Mouse (Mus musculus) left cerebral cortex, postnatal 14 days (tissue): Measurements from ENCODE around the gene Prkch. TPM values are rescaled to one million over a fixed set of nuclear protein-coding genes. Genes with fewer than 3 reads are reported as not detected.

Source experiments
- DNase-seq, 2 experiments: peaks; one replicate each; pipeline ENCODE4 v3.0.0; 2021 to 2022; ENCODE audit warnings: low spot score in 2 of 2, mixed read lengths in 1 of 2
- intact Hi-C: fragments of 180-260 bp; cut with DNase I; formaldehyde crosslinking; loops from one replicate; pipeline ENCODE4 v1.15.1; 2025
- total RNA-seq, 2 experiments: library from RNA; stranded (reverse); gene quantifications; 2 replicates each; pipeline ENCODE4 v1.2.3; 2021

Gene Prkch
- total RNA-seq, 2 experiments from 2014 or later: 4.2 to 4.5 TPM

DNA sequence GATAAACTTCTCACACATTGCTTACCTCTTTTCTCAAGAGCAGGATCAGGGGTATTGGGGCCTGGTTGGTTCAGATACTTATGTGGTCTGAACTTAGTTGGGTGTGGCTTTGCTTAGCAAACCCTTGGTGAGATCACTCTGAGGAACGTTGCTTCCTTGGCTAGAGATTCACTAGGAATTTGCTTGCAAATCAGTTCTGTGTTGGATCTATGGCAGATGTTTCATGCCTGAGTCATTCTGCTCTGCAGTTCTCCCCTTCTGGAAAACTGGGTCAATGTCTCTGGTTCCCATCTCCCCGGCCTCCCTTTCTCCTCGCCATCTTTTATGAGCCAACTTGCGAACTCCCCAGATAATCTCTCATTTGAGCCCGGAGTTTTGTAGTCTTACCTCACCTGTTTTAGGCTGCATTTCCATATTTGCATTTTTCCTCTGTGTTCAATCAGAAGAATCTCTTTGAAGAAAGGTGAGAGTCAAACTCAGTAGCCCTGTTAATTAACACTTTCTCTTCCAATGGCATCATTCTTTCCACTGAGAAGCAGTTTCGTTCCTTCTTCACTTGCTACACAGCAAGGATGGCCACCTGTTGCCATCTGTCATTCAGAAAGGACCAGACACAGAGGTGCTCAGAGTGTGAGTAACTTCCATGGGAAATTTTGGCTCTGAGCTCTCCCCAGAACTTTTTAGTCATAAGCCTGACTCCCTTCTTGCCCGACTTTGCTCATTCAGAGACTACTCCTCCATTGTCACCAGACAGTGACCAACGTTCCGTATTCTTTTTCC lies 141.4 kb downstream of the Prkch start:
- intact Hi-C loops: no loop called here
- DNase-seq: no peak

DNA sequence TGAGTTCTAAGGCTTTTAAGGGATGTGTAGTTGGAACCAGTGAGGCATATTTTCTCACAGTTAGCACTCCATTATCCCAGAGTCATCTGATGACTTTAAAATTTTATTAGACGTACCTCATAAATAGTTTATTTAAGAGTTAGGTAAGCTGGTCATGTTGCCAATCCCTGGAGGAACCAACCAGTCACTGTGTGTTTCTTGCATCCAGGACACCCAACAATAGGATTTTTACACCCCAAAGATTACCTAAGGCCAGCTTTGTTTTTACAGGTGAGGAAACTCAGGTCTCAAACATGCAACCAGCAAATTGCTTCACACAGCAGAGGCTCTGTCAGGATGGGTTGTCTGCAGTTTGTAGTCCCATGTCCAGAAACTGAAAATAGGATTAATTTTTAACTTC lies 142.4 kb downstream of the Prkch start:
- no peak for DNase-seq
- intact Hi-C loops: no loop called here

DNA sequence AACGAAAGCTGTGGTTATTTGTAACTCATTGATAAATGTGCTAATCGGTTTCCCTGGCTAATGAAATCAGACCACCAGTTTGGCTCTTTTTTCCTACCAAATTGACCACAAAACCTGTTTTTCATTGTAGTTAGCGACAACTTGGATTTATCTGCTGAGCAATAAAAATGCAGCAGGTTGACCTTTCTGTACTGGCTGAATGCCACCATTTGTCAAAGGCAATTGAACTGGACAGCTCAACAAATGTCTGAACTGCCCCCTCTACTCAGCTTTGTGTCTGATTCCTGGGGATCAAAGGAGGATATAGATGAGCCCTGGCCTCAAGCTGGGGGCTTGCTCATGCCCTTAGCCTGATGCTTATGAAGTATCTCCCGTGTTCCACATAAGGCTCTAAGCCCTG lies 146.0 kb downstream of the Prkch start:
- intact Hi-C loops: no loop called here
- no peak for DNase-seq

DNA sequence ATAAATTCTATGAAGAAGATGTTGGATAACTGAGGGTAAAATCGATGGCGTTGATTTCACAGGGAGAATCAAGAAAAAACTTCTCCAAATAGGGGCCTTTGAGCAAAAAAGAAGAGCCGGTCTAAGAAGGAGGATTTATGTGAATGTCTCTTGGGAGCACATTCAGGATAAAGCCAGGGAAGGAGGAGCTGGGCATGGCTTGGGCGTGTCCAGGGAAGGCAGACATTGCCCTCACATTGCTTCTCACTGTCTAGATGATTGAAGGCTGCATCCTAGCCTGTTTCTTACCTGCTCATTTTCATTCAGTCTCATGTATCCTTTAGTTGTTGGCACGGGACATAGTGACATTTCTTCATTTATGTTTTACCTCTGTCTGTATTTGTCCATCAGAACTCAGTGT lies 146.5 kb downstream of the Prkch start:
- no peak for DNase-seq
- intact Hi-C loops: no loop called here

DNA sequence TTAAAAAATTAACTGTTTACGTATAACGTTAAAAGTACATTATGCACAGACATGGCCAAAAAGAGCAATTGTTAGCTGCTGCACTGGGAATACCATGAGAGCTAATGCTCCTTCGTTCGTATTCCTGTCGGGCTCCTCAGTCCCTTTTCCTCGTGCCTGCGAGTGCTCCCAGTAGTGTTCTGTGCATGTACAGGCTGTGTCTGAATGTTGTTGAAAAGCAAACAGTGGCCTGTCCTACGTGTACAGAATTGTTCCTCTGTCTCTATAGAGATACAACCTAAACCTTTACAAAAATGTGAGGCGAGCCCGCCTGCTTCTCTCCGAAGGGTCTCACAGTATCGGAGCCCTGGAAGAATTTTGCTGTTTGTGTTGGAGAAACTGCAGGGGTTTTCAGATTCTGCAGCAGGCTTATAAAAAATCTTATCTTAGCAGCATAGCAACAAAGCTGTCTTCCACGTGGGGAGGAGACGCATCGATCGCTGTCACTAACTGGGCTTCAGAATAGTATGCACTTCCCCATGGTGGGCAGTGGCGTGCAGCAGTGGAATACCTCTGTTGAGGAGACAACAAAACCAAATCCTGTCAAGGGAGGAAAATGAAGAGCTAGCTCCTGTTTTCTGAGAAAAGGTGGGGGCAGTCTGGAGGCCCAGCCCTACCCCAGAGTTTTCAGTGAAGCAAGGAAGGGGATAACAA lies 147.4 kb downstream of the Prkch start:
- intact Hi-C loops: no loop called here
- DNase-seq: peak in 1 of 2 experiments; percentile 12

DNA sequence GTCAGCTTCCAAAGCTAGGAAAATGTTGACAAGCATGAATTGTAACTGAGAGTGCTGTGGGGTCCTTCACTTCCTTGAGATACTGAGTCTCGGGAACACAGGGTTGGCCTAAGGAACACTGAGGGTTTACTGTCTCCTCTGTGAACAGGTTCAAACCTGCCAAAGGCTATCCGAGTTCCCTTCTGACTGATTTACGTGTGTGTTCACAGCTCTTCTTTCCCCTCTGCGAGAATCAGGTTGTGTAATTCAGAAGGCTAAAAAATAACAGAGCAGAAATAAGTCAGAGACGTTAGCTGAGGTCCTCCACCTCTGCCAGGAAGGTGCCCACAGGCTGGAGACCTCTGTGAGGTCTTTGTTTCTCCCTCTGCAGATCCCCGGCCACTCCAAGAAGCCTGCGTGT lies 148.3 kb downstream of the Prkch start:
- intact Hi-C loops: no loop called here

DNA sequence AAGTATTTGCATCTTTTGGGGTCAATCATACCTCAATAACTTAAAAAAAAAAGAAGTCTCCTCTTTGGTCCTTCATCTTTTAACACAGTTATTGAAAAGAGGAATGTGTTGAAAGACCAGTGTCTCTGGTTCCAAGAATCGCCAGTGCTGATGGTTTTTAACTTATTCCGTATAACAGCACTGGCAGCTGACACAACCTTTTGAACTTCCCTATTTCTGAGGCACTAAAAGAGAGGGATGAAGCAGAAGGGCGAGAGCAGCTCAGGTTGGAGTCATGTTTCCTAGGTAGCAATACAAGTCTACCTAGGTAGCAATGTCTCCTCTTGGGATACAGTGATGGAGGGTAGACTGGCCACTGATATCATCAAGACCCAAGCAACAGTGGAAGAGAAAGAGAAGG lies 152.3 kb downstream of the Prkch start:
- intact Hi-C loops: no loop called here
- DNase-seq: no peak

More for the DNA sequence above, 148.3 kb downstream of the Prkch start:
- no peak for DNase-seq

DNA sequence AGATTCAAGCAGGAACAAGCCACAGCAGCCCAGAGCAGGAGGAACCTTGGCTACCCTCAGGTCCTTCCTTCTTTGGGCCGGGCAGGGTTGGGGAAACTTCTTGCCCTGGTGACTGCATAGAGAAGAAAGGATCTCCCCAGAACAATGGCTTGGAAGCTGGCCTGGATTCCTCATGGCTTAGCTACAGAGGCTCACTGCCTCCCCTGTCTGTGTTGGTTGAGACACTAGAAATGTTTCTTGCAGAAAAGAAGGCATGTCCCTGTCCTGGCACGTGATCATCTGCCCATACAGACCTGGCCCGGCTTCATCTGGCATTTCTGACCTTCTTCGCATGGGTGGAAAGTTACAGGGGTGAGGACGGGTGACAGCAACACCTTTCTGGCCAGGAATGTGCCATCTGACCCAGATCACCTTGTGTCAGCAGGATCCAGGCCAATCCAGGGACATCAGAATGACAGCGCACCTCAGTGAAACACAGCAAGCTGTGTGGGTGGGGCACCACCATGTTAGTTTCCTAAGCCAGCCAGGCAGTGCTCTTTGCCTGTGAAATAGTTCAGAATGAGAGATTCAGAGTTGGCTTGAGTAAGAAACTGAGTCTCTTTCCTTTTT lies 155.1 kb downstream of the Prkch start:
- intact Hi-C loops: no loop called here
- no peak for DNase-seq

DNA sequence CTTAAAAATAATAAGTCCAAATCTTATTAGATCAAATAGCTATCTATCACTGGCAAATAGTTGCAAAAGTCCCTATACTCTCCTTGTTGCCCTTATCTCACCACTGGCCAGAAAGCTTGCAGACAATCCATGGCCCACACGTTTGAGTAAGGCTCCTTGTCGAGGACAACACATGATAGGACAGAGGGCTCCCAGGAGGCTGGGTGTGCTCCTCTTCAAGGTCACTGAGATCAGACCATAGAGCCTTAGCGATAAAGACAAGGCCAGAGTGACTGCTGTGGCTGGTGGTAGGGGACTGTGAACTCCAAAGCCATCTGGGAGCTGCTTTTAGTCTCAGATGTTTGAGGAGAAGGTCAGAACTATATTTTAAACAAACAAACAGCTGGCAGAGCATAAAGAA lies 158.0 kb downstream of the Prkch start:
- no peak for DNase-seq
- intact Hi-C loops: no loop called here

DNA sequence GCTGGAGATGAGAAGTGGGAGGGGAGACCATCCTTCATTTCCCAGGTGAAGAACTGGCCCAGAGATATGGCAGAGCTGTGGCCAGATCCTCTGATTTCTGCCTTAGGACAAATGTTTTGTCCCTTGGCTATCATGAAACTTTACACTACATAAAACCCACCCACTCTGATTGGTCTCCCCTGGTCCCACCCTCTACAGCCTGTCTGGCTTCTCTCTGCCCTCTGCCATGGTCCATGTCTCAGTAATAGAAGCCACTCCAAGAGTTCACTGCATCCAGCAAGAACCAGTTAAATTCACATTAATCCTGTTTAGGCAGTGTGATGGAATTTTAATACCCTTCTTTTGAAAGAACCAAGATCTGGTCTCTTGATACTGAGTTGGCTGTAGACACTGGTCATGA lies 158.5 kb downstream of the Prkch start:
- intact Hi-C loops: no loop called here

DNA sequence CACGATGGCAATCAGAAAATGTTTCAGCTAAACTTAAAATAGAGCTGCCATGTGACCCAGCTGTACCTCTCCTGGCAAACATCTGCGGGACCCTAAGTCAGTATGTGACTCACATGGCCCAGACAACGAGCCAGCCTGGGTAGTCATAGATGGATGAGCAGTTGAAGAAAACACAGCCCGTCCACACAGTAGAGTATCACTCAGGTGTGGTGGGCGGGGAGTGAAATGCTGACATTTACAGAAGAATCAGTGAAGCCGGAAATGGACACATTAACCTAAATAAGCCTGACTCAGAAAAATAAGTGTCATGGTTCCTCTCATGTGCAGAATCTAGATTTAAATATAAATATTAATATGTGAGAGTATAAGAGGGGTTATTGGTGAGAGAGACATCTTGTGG lies 161.5 kb downstream of the Prkch start:
- intact Hi-C loops: no loop called here
- no peak for DNase-seq

More for the DNA sequence above, 158.5 kb downstream of the Prkch start:
- no peak for DNase-seq

DNA sequence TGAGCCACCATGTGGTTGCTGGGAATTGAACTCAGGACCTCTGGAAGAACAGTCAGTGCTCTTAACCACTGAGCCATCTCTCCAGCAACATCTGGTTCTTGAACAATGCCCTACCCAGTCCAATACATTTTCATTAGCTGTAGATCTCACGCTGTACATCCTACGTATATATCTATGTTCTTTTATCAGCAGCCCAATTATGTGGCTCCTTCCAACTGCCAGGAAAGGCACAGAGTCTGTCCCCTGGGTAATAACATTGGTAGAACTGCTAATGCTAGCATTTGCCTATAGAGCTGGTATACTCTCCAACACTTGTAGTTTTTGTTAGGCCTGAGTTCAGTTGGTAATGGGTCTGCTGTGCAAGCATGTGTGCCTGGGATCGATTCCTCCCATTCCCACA lies 163.8 kb downstream of the Prkch start:
- no peak for DNase-seq
- intact Hi-C loops: no loop called here

DNA sequence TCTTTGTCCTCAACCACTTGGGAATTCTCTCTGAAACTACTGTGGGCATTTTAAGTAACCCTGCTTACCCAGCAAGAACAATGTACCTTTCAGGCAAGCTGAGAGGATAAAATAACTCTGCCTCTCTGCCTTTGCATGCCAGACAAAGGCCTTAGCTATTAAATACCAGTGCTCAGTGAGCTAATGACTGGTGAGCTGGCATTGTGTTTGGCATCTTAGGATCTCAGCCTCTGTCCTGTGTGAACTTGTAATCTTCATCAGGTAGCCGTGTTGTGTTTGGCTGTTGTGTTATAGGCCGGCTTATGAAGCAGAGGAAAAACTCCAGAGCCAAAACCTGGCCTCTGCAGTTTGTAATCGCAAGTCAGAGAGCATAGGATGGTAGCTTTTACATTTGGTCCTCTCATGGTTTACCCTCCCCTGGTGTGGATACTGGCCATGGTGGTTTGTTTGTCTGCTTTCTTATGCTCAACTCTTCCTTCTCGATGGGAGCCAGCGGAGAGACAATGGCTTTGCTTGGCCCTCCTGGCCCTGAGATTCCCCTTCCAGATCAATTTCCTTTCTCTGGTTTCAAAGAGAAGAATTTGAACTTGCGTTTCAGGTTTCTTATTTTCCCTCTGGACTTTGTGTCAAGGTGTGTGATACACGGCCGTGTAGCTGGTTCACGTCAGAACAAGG lies 170.0 kb downstream of the Prkch start:
- intact Hi-C loops: no loop called here

DNA sequence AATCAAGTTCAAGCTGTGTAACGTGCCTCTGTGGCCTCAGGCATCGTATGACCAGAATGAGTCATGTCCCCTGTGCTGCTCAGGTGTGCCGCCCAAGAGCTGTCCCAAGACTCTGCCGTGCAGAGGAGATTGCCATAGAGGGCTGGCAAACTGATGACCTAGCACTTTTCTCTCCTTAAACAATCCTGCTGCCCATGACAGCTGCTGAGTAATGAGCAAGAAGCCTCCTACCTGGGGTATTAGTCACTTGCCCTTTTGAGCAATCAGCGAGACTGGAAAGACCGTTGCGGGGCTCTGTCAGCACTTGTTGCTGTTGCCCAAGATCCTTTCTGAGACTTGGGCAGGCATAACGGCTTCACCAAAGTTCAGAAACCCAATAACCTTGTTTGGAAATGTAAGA lies 171.1 kb downstream of the Prkch start:
- intact Hi-C loops: no loop called here
- DNase-seq: no peak

More for the DNA sequence above, 170.0 kb downstream of the Prkch start:
- no peak for DNase-seq

DNA sequence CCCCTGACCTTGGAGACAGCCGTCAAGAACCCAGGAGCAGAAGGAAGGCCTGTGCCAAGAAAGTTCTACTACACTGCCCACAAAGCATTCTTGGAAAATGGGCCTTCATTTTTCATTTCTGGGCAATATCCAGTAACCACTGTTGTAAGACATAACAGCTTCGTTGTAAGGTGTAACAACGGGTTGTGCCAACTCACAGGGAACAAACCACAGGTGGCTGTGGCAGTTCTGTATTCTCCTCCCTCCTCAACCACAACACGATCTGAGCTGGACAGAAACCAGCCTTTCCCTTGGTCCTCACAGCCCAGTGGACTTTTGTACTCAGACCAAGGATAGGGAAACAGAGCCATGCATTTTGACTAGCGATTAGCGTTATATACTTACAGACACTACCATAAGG lies 171.9 kb downstream of the Prkch start:
- no peak for DNase-seq
- intact Hi-C loops: no loop called here

DNA sequence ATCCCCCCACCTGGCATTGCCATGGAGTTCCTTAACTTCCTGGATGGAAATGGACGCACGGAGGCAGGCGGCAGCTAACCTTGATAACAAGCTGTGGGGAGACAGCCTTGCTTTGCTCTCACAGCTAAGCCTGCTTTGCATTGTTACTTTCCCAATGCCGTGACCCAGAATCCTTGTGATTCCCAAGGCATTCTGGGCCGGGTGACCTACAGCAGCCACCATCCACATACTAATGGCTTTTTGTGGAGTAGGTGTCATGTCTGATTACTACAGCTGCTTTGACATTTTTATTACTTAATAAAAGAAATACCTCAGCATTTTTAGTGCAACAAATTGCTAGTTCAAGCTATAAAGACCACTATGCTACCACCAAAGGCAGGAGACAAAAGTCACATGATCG lies 177.4 kb downstream of the Prkch start:
- DNase-seq: no peak
- intact Hi-C loops: no loop called here

DNA sequence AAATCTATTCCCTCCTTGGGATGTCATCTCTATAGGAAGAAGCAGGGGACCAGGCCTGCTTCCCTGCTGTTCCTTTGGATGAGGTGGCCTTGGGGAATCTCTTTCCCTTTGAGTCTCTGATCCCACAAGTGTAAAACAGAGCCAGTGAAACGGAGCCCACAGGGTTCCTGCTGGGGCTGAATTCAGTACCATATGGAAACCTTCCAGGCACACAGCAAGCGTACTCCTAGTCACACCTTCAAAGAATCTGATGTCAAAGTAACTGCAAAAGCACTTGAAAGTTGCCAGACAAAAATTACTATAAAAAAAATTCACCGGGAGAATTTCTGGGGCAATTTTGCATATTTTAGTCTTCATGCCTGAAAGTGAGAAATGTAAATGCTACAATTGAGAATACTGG lies 178.2 kb downstream of the Prkch start:
- peak; percentile 21 to 37 for DNase-seq
- intact Hi-C loops: no loop called here

DNA sequence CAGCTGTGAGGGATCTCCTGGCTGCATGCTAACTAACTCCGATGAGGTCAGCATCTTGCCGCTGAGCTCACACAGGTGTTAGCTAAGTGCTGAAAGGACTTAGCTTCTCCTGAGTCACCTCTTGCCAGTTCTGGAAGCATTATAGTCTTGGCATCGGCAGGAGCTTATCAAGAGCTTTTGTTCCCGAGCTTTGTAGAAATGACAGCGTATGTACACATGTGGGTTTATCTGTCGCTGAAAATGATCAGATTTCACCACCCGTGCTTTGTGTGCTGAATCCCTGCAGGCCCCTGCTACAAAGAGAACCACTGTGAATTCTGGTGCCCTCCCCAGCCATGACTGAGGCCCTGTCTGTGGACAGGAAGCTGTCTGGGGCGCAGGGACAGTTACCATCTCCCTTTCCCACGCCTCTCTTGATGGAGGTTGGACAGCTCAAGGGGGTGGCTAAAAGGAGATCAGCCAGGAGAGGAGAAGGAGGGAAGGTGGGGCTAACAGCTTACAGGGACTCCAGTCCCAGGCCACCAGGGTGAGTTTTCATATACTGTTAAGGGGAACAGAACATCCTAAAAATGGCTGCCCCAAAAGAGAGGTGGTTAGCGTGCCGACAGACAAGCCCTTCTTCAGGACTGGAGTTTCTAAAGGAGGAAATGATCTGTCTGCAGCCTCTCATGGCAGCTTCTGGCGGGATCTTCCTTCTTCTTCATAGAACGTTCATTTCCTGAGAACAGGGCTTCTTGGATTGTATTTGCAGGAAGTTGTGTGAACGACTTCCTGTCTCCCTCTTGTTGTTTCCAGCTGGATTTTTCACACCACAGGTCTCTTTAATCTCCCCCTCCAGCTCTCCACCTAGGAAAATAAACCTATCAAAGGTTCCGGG lies 180.3 kb downstream of the Prkch start:
- intact Hi-C loops: no loop called here
- no peak for DNase-seq

DNA sequence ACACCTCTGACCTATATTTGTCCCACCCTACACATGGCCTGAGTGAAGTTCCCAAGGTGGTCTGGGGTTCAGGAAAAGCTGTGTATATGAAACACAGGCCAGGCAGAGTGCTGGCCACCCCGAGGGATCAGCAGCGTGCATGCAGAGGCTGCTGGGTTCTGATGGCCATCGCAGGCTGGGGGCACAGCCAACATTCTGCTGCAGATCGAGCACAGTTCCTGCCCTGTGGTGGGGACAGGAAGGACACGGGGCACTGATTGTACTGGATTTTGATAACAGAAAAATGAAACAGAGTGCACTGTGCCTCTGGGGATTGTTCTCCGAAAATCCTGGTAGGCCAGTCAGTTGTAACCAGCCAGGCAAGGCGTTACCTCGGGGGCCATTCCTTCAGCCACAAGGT lies 181.6 kb downstream of the Prkch start:
- no peak for DNase-seq
- intact Hi-C loops: no loop called here
